Mouse (Mus musculus) neural tube, embryonic 14.5 days (tissue): ENCODE data around the gene Upf2. TPM values are rescaled to one million over a fixed set of nuclear protein-coding genes. Genes with fewer than 3 reads are reported as not detected.
A peak's percentile ranks its signal among the peaks of the same experiment; 100 is the strongest.

Source experiments
- ATAC-seq: fragments of 200-750 bp; cut with Nextera tagmentation; 2 replicates; pipeline ENCODE4 v1.8.0; 2017; ENCODE audit warnings: low read depth, mild to moderate bottlenecking, moderate TSS enrichment, moderate library complexity
- H3K27ac ChIP-seq: fragments of 300-500 bp; sonication (generic); 2 replicates; pipeline ENCODE4 v1.5.1; 2014; ENCODE audit warnings: low read depth, mild to moderate bottlenecking, control low read depth, low read length, moderate library complexity, mixed read lengths
- H3K27me3 ChIP-seq: fragments of 300-500 bp; sonication (generic); 2 replicates; pipeline ENCODE4 v1.6.1; 2014; ENCODE audit warnings: low read length; ENCODE audit not compliant: control insufficient read depth, insufficient read depth
- H3K36me3 ChIP-seq: fragments of 300-500 bp; sonication (generic); 2 replicates; pipeline ENCODE4 v1.6.1; 2014; ENCODE audit warnings: low read length, mixed read lengths; ENCODE audit not compliant: control insufficient read depth, insufficient read depth
- H3K4me1 ChIP-seq: fragments of 300-500 bp; sonication (generic); 2 replicates; pipeline ENCODE4 v1.6.1; 2014; ENCODE audit warnings: low read length; ENCODE audit not compliant: control insufficient read depth, insufficient read depth
- H3K4me2 ChIP-seq: fragments of 300-500 bp; sonication (generic); 2 replicates; pipeline ENCODE4 v1.6.1; 2014; ENCODE audit warnings: mild to moderate bottlenecking, low read depth, low read length, control low read depth
- H3K4me3 ChIP-seq: fragments of 300-500 bp; sonication (generic); 2 replicates; pipeline ENCODE4 v1.5.1; 2014; ENCODE audit warnings: low read depth, low read length, control low read depth, mixed read lengths
- H3K9ac ChIP-seq: fragments of 300-500 bp; sonication (generic); replicated peaks from 2 replicates; pipeline ENCODE4 v1.6.1; 2014; ENCODE audit warnings: low read depth, mild to moderate bottlenecking, control low read depth, low read length, mixed read lengths
- H3K9me3 ChIP-seq: fragments of 300-500 bp; sonication (generic); 2 replicates; pipeline ENCODE4 v1.6.1; 2016; ENCODE audit warnings: low read length; ENCODE audit not compliant: control insufficient read depth
- WGBS: fragments of 180-500 bp; shearing (Covaris S2); extraction: QIAGEN DNeasy Blood & Tissue Kit; methylation state at CpG from one replicate; pipeline ENCODE4 v1.1.7; 2014; 5-methylcytosine and 5-hydroxymethylcytosine counted together
- polyA plus RNA-seq: library from polyadenylated mRNA; unstranded; fragments of >200 nt; fragmentation: Nextera tagmentation; extraction: Ambion mirVana; gene quantifications from 2 replicates; pipeline ENCODE4 v1.2.1, GENCODE M21; 2014

Upf2 gene
- polyA plus RNA-seq, 1 experiment from 2014 or later = 10.4 TPM

DNA sequence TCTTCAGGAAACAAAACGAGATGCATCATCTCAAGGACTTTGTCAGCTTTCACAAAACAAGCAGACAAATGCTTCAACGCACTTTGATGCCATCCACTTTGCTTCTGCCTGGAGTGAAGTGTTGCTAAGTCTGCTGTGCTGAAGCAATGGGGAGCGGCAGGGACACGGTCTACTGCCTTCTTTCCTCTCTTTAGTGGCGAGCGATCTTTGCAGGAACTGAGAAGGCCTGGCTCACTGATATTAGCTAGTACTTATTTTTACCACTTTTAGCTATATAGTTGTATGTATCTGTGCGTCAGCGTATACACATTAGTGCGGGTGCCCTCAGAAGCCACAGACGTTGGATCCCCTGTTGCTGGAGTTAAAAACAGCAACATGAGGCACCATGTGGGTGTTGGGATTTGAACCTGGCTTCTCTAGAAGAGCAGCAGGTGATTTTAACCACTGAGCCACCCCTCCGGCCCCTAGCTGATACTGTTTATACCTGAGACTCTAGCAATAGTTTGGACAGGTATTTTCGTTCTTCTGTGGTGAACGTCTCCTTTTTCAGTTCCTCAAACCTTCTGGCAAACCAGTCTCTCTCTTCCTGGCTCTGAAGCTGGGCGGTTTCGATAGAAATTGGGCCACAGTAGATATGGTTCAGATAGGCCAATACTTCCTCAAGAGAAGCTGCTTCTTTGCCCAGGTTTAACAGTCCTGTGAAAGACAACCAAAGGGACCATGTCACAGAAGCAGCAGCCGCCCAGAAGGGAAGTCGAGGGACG, 20.8 kb upstream of the Upf2 start:
- Histone ChIP-seq H3K4me3 (no peak overlapping the region), H3K4me1 (no peaks in the 10 kb centered on the region), H3K9me3 (no peaks in the 10 kb centered on the region), H3K27ac (no peak overlapping the region), H3K27me3 (no peaks in the 10 kb centered on the region), H3K9ac (no peak overlapping the region), H3K4me2 (no peak overlapping the region), H3K36me3 (no peaks in the 10 kb centered on the region)
- WGBS = 92% methylated on average over 18 of the region's 18 CpGs
- ATAC-seq = no peak

DNA sequence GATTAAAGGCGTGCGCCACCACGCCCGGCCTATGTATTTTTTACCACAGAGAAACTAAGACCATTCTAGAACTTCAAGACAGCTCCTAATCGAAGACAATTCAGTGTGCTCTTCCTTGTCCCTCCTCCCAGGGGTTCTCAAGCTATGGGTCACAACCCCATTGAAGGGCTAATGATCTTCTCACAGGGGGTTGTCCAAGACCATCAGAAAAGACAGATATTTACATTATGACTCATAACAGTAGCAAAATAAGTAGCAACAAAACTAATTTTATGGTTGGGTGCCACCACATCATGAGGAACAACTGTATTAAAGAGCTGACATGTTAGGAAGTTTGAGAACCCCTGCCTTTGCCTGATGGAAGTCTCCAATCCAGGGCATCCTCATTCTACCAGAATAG, 19.3 kb upstream of the Upf2 start:
- no peak overlapping the region for H3K9ac ChIP-seq
- no peak for ATAC-seq
- no peak overlapping the region for H3K4me2 ChIP-seq
- H3K27me3 ChIP-seq = no peaks in the 10 kb centered on the region
- WGBS = 93% methylated on average over 5 of the region's 5 CpGs
- no peaks in the 10 kb centered on the region for H3K9me3 ChIP-seq
- H3K4me3 ChIP-seq = no peak overlapping the region
- H3K4me1 ChIP-seq = no peaks in the 10 kb centered on the region
- H3K27ac ChIP-seq = no peak overlapping the region
- H3K36me3 ChIP-seq = no peaks in the 10 kb centered on the region

DNA sequence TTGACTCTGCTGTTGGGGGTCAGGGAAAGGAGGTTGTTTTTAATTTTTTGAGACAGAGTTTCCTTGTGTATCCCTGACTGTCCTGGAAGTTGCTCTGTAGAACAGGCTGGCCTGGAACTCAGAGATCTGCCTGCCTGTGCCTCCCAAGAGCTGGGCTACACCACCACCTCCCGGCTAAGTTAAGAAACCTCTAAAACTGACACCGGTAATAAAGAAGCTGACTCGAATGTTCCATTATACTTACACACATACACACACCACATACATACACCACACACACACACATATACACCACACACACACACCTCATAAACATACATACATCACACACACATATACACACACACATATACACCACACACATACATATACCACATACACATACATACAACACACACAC, 16.3 kb upstream of the Upf2 start:
- H3K27me3 ChIP-seq = no peaks in the 10 kb centered on the region
- H3K36me3 ChIP-seq = no peaks in the 10 kb centered on the region
- WGBS = 90% methylated on average over 3 of the region's 3 CpGs
- no peak overlapping the region for H3K9ac ChIP-seq
- no peak overlapping the region for H3K4me3 ChIP-seq
- H3K4me1 ChIP-seq = no peaks in the 10 kb centered on the region
- no peak overlapping the region for H3K4me2 ChIP-seq
- no peaks in the 10 kb centered on the region for H3K9me3 ChIP-seq
- no peak overlapping the region for H3K27ac ChIP-seq
- no peak for ATAC-seq

DNA sequence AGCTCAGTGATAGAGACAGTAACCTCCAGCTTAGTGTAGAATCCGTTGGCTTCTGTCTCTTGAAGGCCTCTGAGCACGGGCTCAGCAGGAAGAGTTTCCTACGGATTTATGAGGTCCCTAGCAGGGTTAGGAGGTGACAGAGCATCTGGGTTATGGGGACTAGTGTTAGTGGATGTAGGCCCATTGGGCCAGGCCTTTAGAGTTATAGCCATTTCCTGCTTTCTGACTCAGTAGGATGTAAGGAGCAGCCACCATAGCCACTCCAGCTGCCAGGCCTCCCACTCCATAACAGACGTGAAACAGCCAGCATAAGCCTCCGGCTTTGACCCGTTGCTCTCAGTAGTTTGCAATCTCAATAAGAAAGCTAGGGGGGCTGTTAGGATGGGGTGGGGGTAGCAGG, 15.2 kb upstream of the Upf2 start:
- H3K4me2 ChIP-seq = no peak overlapping the region
- H3K27ac ChIP-seq = no peak overlapping the region
- no peak overlapping the region for H3K9ac ChIP-seq
- 64% methylated on average over 6 of the region's 6 CpGs for WGBS
- H3K36me3 ChIP-seq = no peaks in the 10 kb centered on the region
- H3K4me1 ChIP-seq = no peaks in the 10 kb centered on the region
- H3K27me3 ChIP-seq = no peaks in the 10 kb centered on the region
- H3K4me3 ChIP-seq = no peak overlapping the region
- no peaks in the 10 kb centered on the region for H3K9me3 ChIP-seq
- no peak for ATAC-seq

DNA sequence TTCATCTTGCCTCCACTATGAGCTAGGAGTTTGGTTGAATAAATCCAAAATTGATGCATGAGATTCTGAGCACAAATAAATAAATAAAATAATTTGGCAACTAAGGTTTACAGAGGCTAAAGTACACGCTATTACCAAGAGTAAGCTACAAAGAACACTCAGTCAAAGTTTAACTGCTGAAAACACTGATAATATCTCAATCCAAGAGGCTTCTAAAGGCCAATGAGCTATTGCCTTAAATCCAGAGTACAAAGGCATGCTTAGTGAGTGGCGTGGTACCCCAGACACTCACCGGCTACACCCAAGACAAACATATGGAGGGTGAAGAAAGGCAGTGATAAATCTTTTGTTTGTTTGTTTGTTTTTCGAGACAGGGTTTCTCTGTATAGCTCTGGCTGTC, 14.7 kb upstream of the Upf2 start:
- H3K4me1 ChIP-seq = no peaks in the 10 kb centered on the region
- ATAC-seq = no peak
- H3K4me3 ChIP-seq = no peak overlapping the region
- H3K9me3 ChIP-seq = no peaks in the 10 kb centered on the region
- H3K27ac ChIP-seq = no peak overlapping the region
- H3K4me2 ChIP-seq = no peak overlapping the region
- WGBS = 81% methylated on average over 4 of the region's 4 CpGs
- H3K36me3 ChIP-seq = no peaks in the 10 kb centered on the region
- H3K27me3 ChIP-seq = no peaks in the 10 kb centered on the region
- H3K9ac ChIP-seq = no peak overlapping the region

DNA sequence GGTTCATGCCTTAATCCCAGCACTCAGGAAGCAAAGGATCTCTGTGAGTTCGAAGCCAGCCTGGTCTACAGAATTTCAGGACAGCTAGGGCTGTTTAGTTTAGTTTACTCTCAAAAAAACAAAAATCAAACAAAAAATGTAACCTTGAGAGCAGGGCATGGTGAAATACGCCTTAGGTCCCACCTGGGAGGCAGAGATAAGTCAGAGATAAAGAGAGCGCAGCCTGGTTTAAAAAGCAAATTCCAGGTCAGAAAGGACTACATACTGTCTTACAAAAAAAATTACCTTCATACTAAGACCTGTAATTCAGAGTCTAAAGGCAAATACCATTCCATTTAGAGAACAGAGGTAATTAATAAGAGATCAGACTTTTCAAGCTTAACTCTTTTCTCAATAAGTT, 11.9 kb upstream of the Upf2 start:
- 98% methylated on average over 3 of the region's 3 CpGs for WGBS
- H3K27me3 ChIP-seq = no peaks in the 10 kb centered on the region
- no peaks in the 10 kb centered on the region for H3K9me3 ChIP-seq
- no peak overlapping the region for H3K9ac ChIP-seq
- no peak for ATAC-seq
- H3K4me1 ChIP-seq = no peaks in the 10 kb centered on the region
- no peak overlapping the region for H3K4me3 ChIP-seq
- H3K27ac ChIP-seq = no peak overlapping the region
- no peak overlapping the region for H3K4me2 ChIP-seq
- H3K36me3 ChIP-seq = no peaks in the 10 kb centered on the region

DNA sequence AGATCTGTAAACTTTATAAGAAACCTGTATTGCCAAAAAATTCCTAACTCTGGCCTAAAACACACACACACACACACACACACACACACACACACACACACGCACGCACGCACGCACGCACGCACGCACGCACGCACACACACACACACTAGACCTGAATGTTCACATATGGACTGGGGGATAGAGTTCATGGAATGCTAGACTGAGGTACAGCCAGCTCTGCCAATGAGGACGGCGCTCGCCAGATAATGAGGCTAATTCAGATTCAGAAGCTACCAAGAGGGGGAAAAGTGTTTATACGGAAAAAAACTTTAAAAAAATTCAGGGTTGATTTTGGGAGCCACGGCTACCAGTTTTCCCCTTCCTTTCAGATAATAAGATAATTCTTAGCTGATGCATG, 11.4 kb upstream of the Upf2 start:
- Histone ChIP-seq H3K27me3 (no peaks in the 10 kb centered on the region), H3K9ac (no peak overlapping the region)
- WGBS = 95% methylated on average over 14 of the region's 14 CpGs

DNA sequence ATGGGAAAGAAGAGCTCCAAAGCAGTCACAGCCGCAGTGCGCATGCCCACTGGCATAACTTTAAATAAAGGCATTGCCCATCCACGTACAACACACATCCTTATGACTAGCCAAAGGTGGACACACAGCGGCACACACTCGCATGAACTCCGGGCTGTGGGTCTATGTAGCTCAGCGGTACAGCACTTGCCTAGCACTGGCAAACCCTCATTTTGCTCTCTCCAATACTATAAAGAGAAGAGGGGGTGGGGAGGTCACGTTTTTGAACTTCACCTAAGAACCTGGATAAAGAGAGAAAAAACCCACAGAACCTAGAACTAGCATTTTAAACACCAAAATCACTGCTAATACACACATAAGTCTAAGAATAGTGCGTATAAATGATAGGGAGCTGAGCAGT, 10.3 kb upstream of the Upf2 start:
- no peaks in the 10 kb centered on the region for H3K4me1 ChIP-seq
- no peak overlapping the region for H3K9ac ChIP-seq
- no peaks in the 10 kb centered on the region for H3K9me3 ChIP-seq
- no peaks in the 10 kb centered on the region for H3K27me3 ChIP-seq
- no peak overlapping the region for H3K27ac ChIP-seq
- 95% methylated on average over 9 of the region's 9 CpGs for WGBS
- H3K36me3 ChIP-seq = no peaks in the 10 kb centered on the region
- no peak for ATAC-seq
- no peak overlapping the region for H3K4me2 ChIP-seq
- H3K4me3 ChIP-seq = no peak overlapping the region

More for the DNA sequence above, 11.4 kb upstream of the Upf2 start:
- Histone ChIP-seq H3K27ac (no peak overlapping the region), H3K4me1 (no peaks in the 10 kb centered on the region), H3K9me3 (no peaks in the 10 kb centered on the region), H3K4me3 (no peak overlapping the region), H3K36me3 (no peaks in the 10 kb centered on the region), H3K4me2 (no peak overlapping the region)
- no peak for ATAC-seq

DNA sequence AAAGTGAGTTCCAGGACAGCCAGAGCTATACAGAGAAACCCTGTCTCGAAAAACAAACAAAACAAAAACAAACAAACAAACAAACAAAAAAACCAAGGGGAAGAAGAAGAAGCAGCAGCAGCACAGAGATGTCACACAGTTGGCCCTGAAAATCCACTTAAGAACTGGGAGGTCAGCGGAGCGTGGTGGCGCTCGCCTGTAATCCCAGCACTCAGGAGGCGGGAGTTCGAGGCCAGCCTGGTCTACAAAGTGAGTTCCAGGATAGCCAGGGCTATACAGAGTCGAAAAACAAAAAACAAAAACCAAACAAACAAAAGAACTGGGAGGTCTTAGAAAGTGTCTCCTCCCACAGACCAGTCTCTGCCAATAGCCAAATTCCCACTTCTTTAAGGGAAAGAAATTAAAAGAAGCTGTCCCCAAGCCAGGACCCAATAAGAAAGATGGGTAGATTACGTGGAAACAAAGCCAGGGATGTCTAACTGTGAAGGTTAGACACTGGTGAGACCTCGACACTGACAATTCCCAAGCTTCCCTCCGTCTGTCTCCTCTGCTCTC, 9.3 kb upstream of the Upf2 start:
- H3K4me2 ChIP-seq = peak overlapping the region; percentile 75
- H3K27me3 ChIP-seq = no peaks in the 10 kb centered on the region
- H3K9ac ChIP-seq = peak overlapping the region; percentile 69
- H3K9me3 ChIP-seq = no peaks in the 10 kb centered on the region
- no peaks in the 10 kb centered on the region for H3K4me1 ChIP-seq
- H3K36me3 ChIP-seq = no peaks in the 10 kb centered on the region
- peak overlapping the region; percentile 56 for H3K4me3 ChIP-seq
- ATAC-seq = no peak
- 63% methylated on average over 11 of the region's 11 CpGs for WGBS
- no peak overlapping the region for H3K27ac ChIP-seq
